Mouse (Mus musculus): ENCODE results near the gene Heg1.
A peak's percentile ranks its signal among the peaks of the same experiment; 100 is the strongest.

Heg1 gene

GRCm38 (mm10) chr16:33775733-33776335 lies 91.7 kb downstream of the Heg1 start:
- DNase-seq (ENCODE audit: low spot score), result no peak

- no peak for DNase-seq (ENCODE audit: low spot score)
These were observed 92.8 kb downstream of the Heg1 start for GRCm38 (mm10) chr16:33776766-33777529.

GRCm38 (mm10) chr16:33777607-33778006 lies 93.4 kb downstream of the Heg1 start:
- no peak for DNase-seq (ENCODE audit: low spot score)

- DNase-seq (ENCODE audit: low spot score), result no peak
These were observed 97.9 kb downstream of the Heg1 start for GRCm38 (mm10) chr16:33781789-33782728.

- DNase-seq (ENCODE audit: low spot score), result no peak
These were observed 98.5 kb downstream of the Heg1 start for GRCm38 (mm10) chr16:33782729-33783091.

GRCm38 (mm10) chr16:33784547-33784946 lies 100.4 kb downstream of the Heg1 start:
- DNase-seq (ENCODE audit: low spot score), result no peak

- no peak for DNase-seq (ENCODE audit: low spot score)
These were observed 101.0 kb downstream of the Heg1 start for GRCm38 (mm10) chr16:33785092-33785704.

- DNase-seq (ENCODE audit: low spot score), result no peak
These were observed 102.7 kb downstream of the Heg1 start for GRCm38 (mm10) chr16:33786657-33787390.

- DNase-seq (ENCODE audit: low spot score), result no peak
These were observed 109.9 kb downstream of the Heg1 start, which contains the start of gene Muc13 for GRCm38 (mm10) chr16:33793846-33794791. TSS of gene Muc13 (plus strand) at chr16:33794037.

- DNase-seq (ENCODE audit: low spot score), result no peak
These were observed 110.9 kb downstream of the Heg1 start for GRCm38 (mm10) chr16:33795106-33795505.

GRCm38 (mm10) chr16:33795887-33796286 lies 111.7 kb downstream of the Heg1 start:
- no peak for DNase-seq (ENCODE audit: low spot score)

GRCm38 (mm10) chr16:33796756-33797155 lies 112.6 kb downstream of the Heg1 start:
- DNase-seq (ENCODE audit: low spot score), result no peak

- peak; percentile 77 for DNase-seq (ENCODE audit: low spot score)
These were observed 113.7 kb downstream of the Heg1 start for GRCm38 (mm10) chr16:33797860-33798259.

- DNase-seq (ENCODE audit: low spot score), result no peak
These were observed 125.8 kb downstream of the Heg1 start for GRCm38 (mm10) chr16:33810002-33810401.

- DNase-seq (ENCODE audit: low spot score), result no peak
These were observed 134.4 kb downstream of the Heg1 start for GRCm38 (mm10) chr16:33818413-33819165.

- peak; percentile 95 for DNase-seq (ENCODE audit: low spot score)
These were observed 136.4 kb downstream of the Heg1 start for GRCm38 (mm10) chr16:33820269-33821178.
